In genomic region chr2:105131811-105132100, GRCm38 (mm10) we compare ENCODE assay signal across 33 mouse cellular contexts. TPM values are rescaled to one million over a fixed set of nuclear protein-coding genes. Genes with fewer than 3 reads are reported as not detected.
DNase-seq lines count a peak whose midpoint lies in the region; ATAC-seq and TF ChIP-seq lines count a peak whose summit lies in the region.
"Had no signal": no experiment of that assay in that cellular context is flagged by ENCODE, and none has a peak within 500 bp of the region (broad histone marks: within the 10 kb centered on the region; RNA-seq: fewer than 3 reads in every experiment).

No protein-coding gene starts in this region.

- H3K9ac ChIP-seq in heart, embryonic 13.5 days: 0 out of 2 replicates have a peak overlapping the region, but pooled peaks have one; percentile 73
- H3K9ac ChIP-seq in kidney, embryonic 16.5 days (replicated peaks; ENCODE audit: low read length): peak overlapping the region; percentile 85
- H3K9ac ChIP-seq: intestine, embryonic 15.5 days; limb, embryonic 13.5 days; liver, embryonic 13.5 days had no signal

- no peaks in the 10 kb centered on the region for H3K9me3 ChIP-seq in heart, embryonic 13.5 days
- H3K9me3 ChIP-seq in kidney, embryonic 16.5 days (ENCODE audit: low read length): no peaks in the 10 kb centered on the region
- H3K9me3 ChIP-seq: forebrain, embryonic 10.5 days; intestine, embryonic 15.5 days; limb, embryonic 13.5 days; liver, embryonic 13.5 days had no signal

- 10% methylated on average over 2 of the region's 2 CpGs for WGBS in heart, embryonic 13.5 days
- WGBS in kidney, embryonic 16.5 days: 19% methylated on average over 2 of the region's 2 CpGs

- H3K4me3 ChIP-seq in heart, embryonic 13.5 days: 0 out of 2 replicates have a peak overlapping the region, but pooled peaks have one; percentile 22
- H3K4me3 ChIP-seq in kidney, embryonic 16.5 days (ENCODE audit: low read length): peak overlapping the region; percentile 76
- H3K4me3 ChIP-seq in testis, adult 2 months (ENCODE audit: control insufficient read depth, low read depth, low read length): no peak overlapping the region
- H3K4me3 ChIP-seq: forebrain, embryonic 10.5 days; intestine, embryonic 15.5 days; layer of hippocampus, adult 2 months; liver, embryonic 13.5 days; megakaryocyte, embryonic 14.5 days; myocyte had no signal

- peaks cover 99% of the 10 kb centered on the region for H3K27me3 ChIP-seq in heart, embryonic 13.5 days (replicated peaks)
- H3K27me3 ChIP-seq in kidney, embryonic 16.5 days (ENCODE audit: insufficient read depth, low read length): peaks cover 61% of the 10 kb centered on the region
- H3K27me3 ChIP-seq in testis, adult 2 months (ENCODE audit: control insufficient read depth, insufficient read depth, low read length): peaks cover 8% of the 10 kb centered on the region
- H3K27me3 ChIP-seq: Patski had no signal

- peak overlapping the region; percentile 39; the same call in 1 of the 2 replicates for H3K27ac ChIP-seq in heart, embryonic 13.5 days (replicated peaks)
- peak overlapping the region; percentile 86 for H3K27ac ChIP-seq in kidney, embryonic 16.5 days (ENCODE audit: low read length)
- peak overlapping the region; percentile 50; the same call in 1 of the 2 replicates for H3K27ac ChIP-seq in testis, adult 2 months (ENCODE audit: control insufficient read depth, insufficient read depth, low read depth, low read length)
- H3K27ac ChIP-seq: forebrain, embryonic 10.5 days; intestine, embryonic 15.5 days; layer of hippocampus, adult 2 months; limb, embryonic 13.5 days; liver, embryonic 13.5 days had no signal

- DNase-seq in heart, adult 8-10 months (ENCODE audit: low spot score): no peak
- no peak for DNase-seq in kidney, adult 11 months
- DNase-seq in testis, postnatal 10 days (ENCODE audit: low spot score): no peak
- DNase-seq in layer of hippocampus, postnatal 14 days (ENCODE audit: low spot score in 2 of 2): no peak
- DNase-seq: adrenal gland, postnatal 36 days; B cell, adult 2 months; cerebellum, adult 9-10 months; gastrocnemius, postnatal 10 days; heart, postnatal 4 days; layer of hippocampus, postnatal 36 days; liver, embryonic 13.5 days; midbrain, embryonic 14.5 days; thymus, postnatal 14 days had no signal

- no peak for TF ChIP-seq CTCF in testis, adult 2 months (IDR thresholded peaks at IDR 0.05; ENCODE audit: control insufficient read depth, insufficient read depth, insufficient replicate concordance, low read depth, low read length)

- H3K4me2 ChIP-seq in heart, embryonic 13.5 days: peak overlapping the region; percentile 67
- peak overlapping the region; percentile 69 for H3K4me2 ChIP-seq in kidney, embryonic 16.5 days (replicated peaks; ENCODE audit: low read depth, low read length)
- H3K4me2 ChIP-seq: limb, embryonic 13.5 days; liver, embryonic 13.5 days; lung, embryonic 14.5 days had no signal

- peaks cover 49% of the 10 kb centered on the region for H3K4me1 ChIP-seq in heart, embryonic 13.5 days
- H3K4me1 ChIP-seq in kidney, embryonic 16.5 days (ENCODE audit: insufficient read depth, low read length): peaks cover 44% of the 10 kb centered on the region
- H3K4me1 ChIP-seq in testis, adult 2 months (ENCODE audit: control insufficient read depth, insufficient read depth, low read length): peaks cover 21% of the 10 kb centered on the region

- H3K36me3 ChIP-seq in heart, embryonic 13.5 days: no peaks in the 10 kb centered on the region
- H3K36me3 ChIP-seq in kidney, embryonic 16.5 days (ENCODE audit: insufficient read depth, low read length): no peaks in the 10 kb centered on the region
- H3K36me3 ChIP-seq in testis, adult 2 months (ENCODE audit: control insufficient read depth, insufficient read depth, low read length): no peaks in the 10 kb centered on the region
- H3K36me3 ChIP-seq: forebrain, embryonic 10.5 days; G1E; intestine, embryonic 15.5 days; limb, embryonic 13.5 days; liver, embryonic 13.5 days had no signal

- no peak for TF ChIP-seq POLR2A in testis, adult 2 months (IDR thresholded peaks at IDR 0.05; ENCODE audit: control insufficient read depth, low read depth, low read length)

- no peak for ATAC-seq in heart, embryonic 13.5 days (ENCODE audit: extremely low read depth, insufficient number of reproducible peaks, low FRiP score, low TSS enrichment)
- ATAC-seq in kidney, embryonic 16.5 days (ENCODE audit: low FRiP score, low TSS enrichment): no peak
- ATAC-seq: forebrain, embryonic 16.5 days; hindbrain, embryonic 16.5 days; intestine, embryonic 15.5 days; Patski had no signal

RNA-seq across cellular contexts. Expression of gene Wt1, which starts 5.4 kb away (rescaled TPM):
- polyA plus RNA-seq in heart, embryonic 13.5 days (2015; fragmentation: Nextera tagmentation; extraction: Ambion mirVana): 22.2 and 26.1 TPM in 2 replicates
- total RNA-seq in heart, adult 8-10 months (2022): 1 to 10 TPM; 4.7 to 8.3 (median 5.3) TPM
- 124 and 142 TPM in 2 replicates for polyA plus RNA-seq in kidney, embryonic 16.5 days (2015; fragmentation: Nextera tagmentation; extraction: Ambion mirVana)
- polyA plus RNA-seq in testis, adult 2 months (2012; rRNA removed): 31.5 and 40.2 TPM in 2 replicates
- under 1 TPM in 1 of 2 experiments, not detected in 1; 0.24 TPM for total RNA-seq in layer of hippocampus, postnatal 14 days (2021)
- total RNA-seq: CH12.LX; granulocyte monocyte progenitor cell, adult 5-6 weeks; layer of hippocampus, adult 2 months; layer of hippocampus, postnatal 36 days; neutrophil, adult 5-6 weeks had no signal
- polyA plus RNA-seq: G1E; midbrain, embryonic 14.5 days; myocyte had no signal

RNA-seq across cellular contexts. Expression of gene Gm11060, which starts 39.9 kb away (rescaled TPM):
- polyA plus RNA-seq in heart, embryonic 13.5 days (2015; fragmentation: Nextera tagmentation; extraction: Ambion mirVana): not detected in 2 replicates
- total RNA-seq in heart, adult 8-10 months (2022): not detected
- polyA plus RNA-seq in kidney, embryonic 16.5 days (2015; fragmentation: Nextera tagmentation; extraction: Ambion mirVana): not detected in 2 replicates
- polyA plus RNA-seq in testis, adult 2 months (2012; rRNA removed): not detected in 2 replicates
- not detected for total RNA-seq in layer of hippocampus, postnatal 14 days (2021)
- total RNA-seq: adrenal gland, adult 18-20 months; adrenal gland, postnatal 36 days; CH12.LX; G1E; gastrocnemius, postnatal 10 days; granulocyte monocyte progenitor cell, adult 5-6 weeks; heart, postnatal 4 days; layer of hippocampus, adult 2 months; layer of hippocampus, postnatal 36 days; left cerebral cortex, postnatal 14 days; neutrophil, adult 5-6 weeks had no signal
- polyA plus RNA-seq: embryonic facial prominence, embryonic 11.5 days; forebrain, embryonic 10.5 days; forebrain, embryonic 16.5 days; G1E; hindbrain, embryonic 16.5 days; intestine, embryonic 15.5 days; limb, embryonic 13.5 days; liver, embryonic 13.5 days; lung, embryonic 14.5 days; midbrain, embryonic 14.5 days; myocyte; Patski had no signal
